Mouse (Mus musculus) midbrain, embryonic 11.5 days (tissue): ENCODE data around the gene Zfp719. TPM values are rescaled to one million over a fixed set of nuclear protein-coding genes. Genes with fewer than 3 reads are reported as not detected.

ENCODE experiments used
- ATAC-seq: fragments of 200-750 bp; cut with Nextera tagmentation; 2 replicates; pipeline ENCODE4 v1.8.0; 2017; ENCODE audit warnings: moderate TSS enrichment, moderate library complexity; ENCODE audit not compliant: low FRiP score
- DNase-seq: peaks from one replicate; pipeline ENCODE4 v3.0.0; 2015; ENCODE audit warnings: low spot score; ENCODE audit errors: missing footprints
- H3K27ac ChIP-seq: fragments of 300-500 bp; sonication (generic); 2 replicates; pipeline ENCODE4 v1.5.1; 2014; ENCODE audit warnings: low read depth, low read length
- H3K27me3 ChIP-seq: fragments of 300-500 bp; sonication (generic); 2 replicates; pipeline ENCODE4 v1.6.1; 2014; ENCODE audit warnings: mild to moderate bottlenecking, low read length, moderate library complexity, mixed read lengths; ENCODE audit not compliant: control insufficient read depth, insufficient read depth
- H3K36me3 ChIP-seq: fragments of 300-500 bp; sonication (generic); 2 replicates; pipeline ENCODE4 v1.6.1; 2014; ENCODE audit warnings: mild to moderate bottlenecking, low read length, moderate library complexity, mixed read lengths; ENCODE audit not compliant: control insufficient read depth, insufficient read depth
- H3K4me1 ChIP-seq: fragments of 300-500 bp; sonication (generic); 2 replicates; pipeline ENCODE4 v1.6.1; 2014; ENCODE audit warnings: low read length; ENCODE audit not compliant: control insufficient read depth, insufficient read depth
- H3K4me2 ChIP-seq: fragments of 300-500 bp; sonication (generic); 2 replicates; pipeline ENCODE4 v1.6.1; 2014; ENCODE audit warnings: mild to moderate bottlenecking, moderate library complexity
- H3K4me3 ChIP-seq: fragments of 300-500 bp; sonication (generic); 2 replicates; pipeline ENCODE4 v1.5.1; 2014; ENCODE audit warnings: low read depth, low read length
- H3K9ac ChIP-seq: fragments of 300-500 bp; sonication (generic); 2 replicates; pipeline ENCODE4 v1.6.1; 2014; ENCODE audit warnings: low read length
- H3K9me3 ChIP-seq: fragments of 300-500 bp; sonication (generic); 2 replicates; pipeline ENCODE4 v1.6.1; 2016; ENCODE audit warnings: low read length; ENCODE audit not compliant: control insufficient read depth
- whole genome bisulfite sequencing: fragments of 180-500 bp; shearing (Covaris S2); extraction: QIAGEN DNeasy Blood & Tissue Kit; methylation state at CpG from one replicate; pipeline ENCODE4 v1.1.7; 2014; 5-methylcytosine and 5-hydroxymethylcytosine counted together
- polyA plus RNA-seq: library from polyadenylated mRNA; unstranded; fragments of >200 nt; fragmentation: Nextera tagmentation; extraction: Ambion mirVana; gene quantifications from 2 replicates; pipeline ENCODE4 v1.2.1, GENCODE M21; 2014

Zfp719 gene
- polyA plus RNA-seq, 1 experiment from 2014 or later, result 17.3 TPM

GRCm38 (mm10) chr7:43625065-43625464, 45.7 kb downstream of the Zfp719 start:
- H3K4me2 ChIP-seq, result no peak overlapping the region
- H3K36me3 ChIP-seq, result no peaks in the 10 kb centered on the region
- no peaks in the 10 kb centered on the region for H3K27me3 ChIP-seq
- no peaks in the 10 kb centered on the region for H3K4me1 ChIP-seq
- H3K4me3 ChIP-seq, result no peak overlapping the region
- no peak for DNase-seq
- H3K27ac ChIP-seq, result no peak overlapping the region
- no peaks in the 10 kb centered on the region for H3K9me3 ChIP-seq
- H3K9ac ChIP-seq, result no peak overlapping the region
- peak; percentile 65 for ATAC-seq
- 39% methylated on average over 3 of the region's 3 CpGs for WGBS

- no peak for DNase-seq
- Histone ChIP-seq H3K4me1 (no peaks in the 10 kb centered on the region), H3K36me3 (no peaks in the 10 kb centered on the region), H3K9me3 (no peaks in the 10 kb centered on the region), H3K4me2 (no peak overlapping the region), H3K27me3 (no peaks in the 10 kb centered on the region), H3K27ac (no peak overlapping the region), H3K4me3 (no peak overlapping the region), H3K9ac (no peak overlapping the region)
- ATAC-seq, result no peak
- WGBS, result 79% methylated on average over 8 of the region's 8 CpGs
Observed at GRCm38 (mm10) chr7:43625794-43626422, 46.5 kb downstream of the Zfp719 start.

GRCm38 (mm10) chr7:43633940-43634339, 54.5 kb downstream of the Zfp719 start:
- WGBS, result 85% methylated on average over 4 of the region's 4 CpGs
- no peaks in the 10 kb centered on the region for H3K27me3 ChIP-seq
- no peak overlapping the region for H3K4me2 ChIP-seq
- no peak overlapping the region for H3K4me3 ChIP-seq
- DNase-seq, result no peak
- ATAC-seq, result no peak
- no peaks in the 10 kb centered on the region for H3K4me1 ChIP-seq
- H3K36me3 ChIP-seq, result no peaks in the 10 kb centered on the region
- H3K27ac ChIP-seq, result no peak overlapping the region
- no peaks in the 10 kb centered on the region for H3K9me3 ChIP-seq
- H3K9ac ChIP-seq, result no peak overlapping the region

GRCm38 (mm10) chr7:43634500-43634899, 55.1 kb downstream of the Zfp719 start, which contains the start of gene Ceacam18:
TSS of gene Ceacam18 (plus strand) at chr7:43634707.
- Histone ChIP-seq H3K4me2 (no peak within 1 kb of the TSS), H3K27ac (no peak within 1 kb of the TSS), H3K4me1 (no peaks in the 10 kb centered on the region), H3K36me3 (no peaks in the 10 kb centered on the region), H3K4me3 (no peak within 1 kb of the TSS), H3K27me3 (no peaks in the 10 kb centered on the region), H3K9ac (no peak within 1 kb of the TSS), H3K9me3 (no peaks in the 10 kb centered on the region)
- ATAC-seq (no peak), DNase-seq (no peak)
- WGBS, result 75% methylated on average over 6 of the region's 6 CpGs

- no peaks in the 10 kb centered on the region for H3K9me3 ChIP-seq
- no peaks in the 10 kb centered on the region for H3K27me3 ChIP-seq
- H3K27ac ChIP-seq, result no peak overlapping the region
- ATAC-seq (no peak), DNase-seq (no peak)
- H3K4me3 ChIP-seq, result no peak overlapping the region
- 77% methylated on average over 2 of the region's 2 CpGs for WGBS
- H3K4me2 ChIP-seq, result no peak overlapping the region
- H3K36me3 ChIP-seq, result no peaks in the 10 kb centered on the region
- H3K4me1 ChIP-seq, result no peaks in the 10 kb centered on the region
- H3K9ac ChIP-seq, result no peak overlapping the region
Observed at GRCm38 (mm10) chr7:43636194-43636593, 56.8 kb downstream of the Zfp719 start.

GRCm38 (mm10) chr7:43637118-43637517, 57.7 kb downstream of the Zfp719 start:
- Histone ChIP-seq H3K27me3 (no peaks in the 10 kb centered on the region), H3K4me1 (no peaks in the 10 kb centered on the region), H3K9ac (no peak overlapping the region), H3K4me2 (no peak overlapping the region), H3K27ac (no peak overlapping the region), H3K36me3 (no peaks in the 10 kb centered on the region), H3K9me3 (no peaks in the 10 kb centered on the region), H3K4me3 (no peak overlapping the region)
- ATAC-seq (no peak), DNase-seq (no peak)
- WGBS, result 36% methylated on average over 1 of the region's 1 CpGs

- no peaks in the 10 kb centered on the region for H3K36me3 ChIP-seq
- no peak overlapping the region for H3K4me2 ChIP-seq
- H3K9ac ChIP-seq, result no peak overlapping the region
- ATAC-seq (no peak), DNase-seq (no peak)
- WGBS, result 89% methylated on average over 5 of the region's 5 CpGs
- H3K27me3 ChIP-seq, result no peaks in the 10 kb centered on the region
- no peaks in the 10 kb centered on the region for H3K9me3 ChIP-seq
- H3K4me1 ChIP-seq, result no peaks in the 10 kb centered on the region
- H3K27ac ChIP-seq, result no peak overlapping the region
- no peak overlapping the region for H3K4me3 ChIP-seq
Observed at GRCm38 (mm10) chr7:43642587-43642986, 63.2 kb downstream of the Zfp719 start.

Other genes starting within 250 kb of the Zfp719 start
- gene Siglecf, start 228.3 kb upstream of the Zfp719 start, polyA plus RNA-seq, result 0.23 and 0.55 TPM in 2 replicates
- not detected in 2 replicates for gene Siglecg, start 171.4 kb upstream of the Zfp719 start, polyA plus RNA-seq
- 0.20 TPM in 1 of 2 replicates, not detected in the other for gene Lim2, start 151.9 kb upstream of the Zfp719 start, polyA plus RNA-seq
- gene Nkg7, start 142.5 kb upstream of the Zfp719 start, polyA plus RNA-seq, result 0.19 TPM in 1 of 2 replicates, not detected in the other
- not detected in 2 replicates for gene Cldnd2, start 138.8 kb upstream of the Zfp719 start, polyA plus RNA-seq
- 187 and 202 TPM in 2 replicates for gene Etfb, start 135.5 kb upstream of the Zfp719 start, polyA plus RNA-seq
- gene Gm45233, start 135.5 kb upstream of the Zfp719 start, polyA plus RNA-seq, result 0.46 TPM in 1 of 2 replicates, not detected in the other
- 2.2 and 2.4 TPM in 2 replicates for gene Vsig10l, start 116.5 kb upstream of the Zfp719 start, polyA plus RNA-seq
- gene Iglon5, start 89.5 kb upstream of the Zfp719 start, polyA plus RNA-seq, result 2.3 and 3.1 TPM in 2 replicates
- not detected in 2 replicates for gene 4931406B18Rik, start 73.7 kb upstream of the Zfp719 start, polyA plus RNA-seq
- gene Cd33, start 35.2 kb upstream of the Zfp719 start, polyA plus RNA-seq, result 0.63 and 0.70 TPM in 2 replicates
- 6.7 and 8.7 TPM in 2 replicates for gene Zfp658, start 17.4 kb upstream of the Zfp719 start, polyA plus RNA-seq
- gene Zfp819, start 27.6 kb downstream of the Zfp719 start, polyA plus RNA-seq, result 0.23 and 0.64 TPM in 2 replicates
- not detected in 2 replicates for gene Ceacam18, start 55.1 kb downstream of the Zfp719 start, polyA plus RNA-seq
- 0.26 and 0.51 TPM in 2 replicates for gene Siglece, start 80.6 kb downstream of the Zfp719 start, polyA plus RNA-seq
- 9.3 and 9.9 TPM in 2 replicates for gene Ctu1, start 92.4 kb downstream of the Zfp719 start, polyA plus RNA-seq
- gene Klk14, start 110.8 kb downstream of the Zfp719 start, polyA plus RNA-seq, result not detected in 2 replicates
- gene Klk13, start 133.0 kb downstream of the Zfp719 start, polyA plus RNA-seq, result 0.29 TPM in 1 of 2 replicates, not detected in the other
- not detected in 2 replicates for gene Klk12, start 189.3 kb downstream of the Zfp719 start, polyA plus RNA-seq
- gene Klk11, start 195.0 kb downstream of the Zfp719 start, polyA plus RNA-seq, result 0.19 TPM in 1 of 2 replicates, not detected in the other
- gene Klk10, start 201.4 kb downstream of the Zfp719 start, polyA plus RNA-seq, result 0.19 and 0.29 TPM in 2 replicates
- not detected in 2 replicates for gene Klk9, start 212.3 kb downstream of the Zfp719 start, polyA plus RNA-seq
- gene Klk8, start 218.0 kb downstream of the Zfp719 start, polyA plus RNA-seq, result 7.6 and 7.8 TPM in 2 replicates
- gene Klk7, start 231.7 kb downstream of the Zfp719 start, polyA plus RNA-seq, result 0.10 TPM in 1 of 2 replicates, not detected in the other
- gene Klk6, start 244.9 kb downstream of the Zfp719 start, polyA plus RNA-seq, result 0.40 TPM in 1 of 2 replicates, not detected in the other